Mouse (Mus musculus): ENCODE measurements at regions not wholly inside any gene's neighbourhood (a gene's known extent, or its start where the extent isn't known, plus 50 kb on each side); places are given as distances from the start of the nearest gene placed in this dataset.
"Not testable (repeated sequence)": the region's sequence is repeated elsewhere in the genome, so short reads cannot be mapped to it uniquely, and the experiment has no call there.

DNA sequence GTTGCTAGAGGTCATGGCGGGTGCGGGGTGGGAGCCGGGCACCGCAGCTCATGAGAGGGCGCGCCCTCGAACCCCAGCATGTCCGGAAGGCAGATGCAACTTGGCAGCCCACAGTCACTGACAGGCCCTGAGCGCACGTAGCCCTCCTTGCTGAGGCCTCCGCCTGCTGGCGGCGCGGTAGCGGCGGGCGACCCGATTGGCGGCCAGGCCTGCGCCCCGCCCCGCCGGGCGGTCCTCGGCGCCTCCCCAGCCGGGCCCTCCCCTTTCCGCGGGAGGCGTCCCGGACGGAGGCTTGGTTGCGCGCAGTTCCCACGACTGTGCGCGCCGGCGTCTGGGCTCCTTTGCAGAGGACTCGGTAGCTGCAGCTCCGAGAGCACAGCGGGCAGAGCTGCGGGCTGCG is 301.9 kb downstream of the Hpcal1 start:
- DNase-seq = peak; percentile 46

DNA sequence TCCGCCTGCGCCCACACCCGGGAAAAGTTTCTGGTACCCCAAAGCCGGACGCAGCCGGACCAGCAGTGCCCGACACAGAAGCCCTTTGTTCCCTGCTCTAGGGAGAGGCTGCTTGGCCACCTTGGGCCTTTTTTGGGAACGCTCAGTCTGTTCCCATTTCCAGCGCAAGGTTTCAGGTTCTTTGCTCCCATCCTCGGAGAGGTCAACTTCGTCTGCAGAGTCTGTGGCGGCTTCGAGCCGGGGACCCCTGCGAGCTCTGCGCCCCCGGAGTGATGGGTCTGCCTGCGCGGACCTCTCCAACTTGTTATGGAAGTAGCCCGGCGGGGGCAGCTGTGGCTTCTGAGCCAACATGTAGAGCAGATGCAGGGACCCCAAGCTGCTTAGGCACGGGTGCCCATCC is 302.7 kb downstream of the Hpcal1 start:
- not testable (repeated sequence) for DNase-seq

Data from kidney, postnatal 10 days (tissue).